Mouse (Mus musculus): ENCODE results near the gene Klhl33.

DNA sequence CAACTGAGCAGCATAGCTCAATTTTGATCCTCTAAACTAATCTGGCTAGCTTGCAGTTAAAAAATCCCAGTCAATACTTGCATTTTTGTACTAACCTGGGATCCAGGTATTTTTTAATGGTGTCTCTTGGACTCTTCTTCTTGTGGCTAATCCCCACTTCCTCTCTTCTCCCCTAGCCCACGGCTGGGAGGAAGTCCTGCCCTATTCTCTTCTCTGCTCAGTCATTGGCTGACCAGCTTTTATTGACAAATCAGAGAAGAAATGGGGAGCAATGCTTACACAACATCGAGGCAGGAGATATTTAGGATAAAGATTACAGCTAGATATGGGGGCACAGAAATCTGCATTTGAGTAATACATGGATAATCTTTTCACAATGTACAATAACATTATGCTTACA, 41.6 kb upstream of the Klhl33 start:
- no peak for TF ChIP-seq CTCF (IDR thresholded peaks at IDR 0.05)
- no peak for TF ChIP-seq EP300 (IDR thresholded peaks at IDR 0.05)
